Mouse (Mus musculus) neural tube, embryonic 12.5 days (tissue): Measurements from ENCODE around the gene Mmp25. TPM values are rescaled to one million over a fixed set of nuclear protein-coding genes. Genes with fewer than 3 reads are reported as not detected.

Experiments
- ATAC-seq: fragments of 200-750 bp; cut with Nextera tagmentation; 2 replicates; pipeline ENCODE4 v1.8.0; 2017; ENCODE audit warnings: low read depth, mild to moderate bottlenecking, moderate TSS enrichment, moderate library complexity; ENCODE audit not compliant: low FRiP score
- H3K27ac ChIP-seq: fragments of 300-500 bp; sonication (generic); 2 replicates; pipeline ENCODE4 v1.5.1; 2016
- H3K27me3 ChIP-seq: fragments of 300-500 bp; sonication (generic); replicated peaks from 2 replicates; pipeline ENCODE4 v1.6.1; 2016; ENCODE audit warnings: mild to moderate bottlenecking
- H3K36me3 ChIP-seq: fragments of 300-500 bp; sonication (generic); 2 replicates; pipeline ENCODE4 v1.6.1; 2016; ENCODE audit warnings: mild to moderate bottlenecking
- H3K4me1 ChIP-seq: fragments of 300-500 bp; sonication (generic); 2 replicates; pipeline ENCODE4 v1.6.1; 2016
- H3K4me2 ChIP-seq: fragments of 300-500 bp; sonication (generic); replicated peaks from 2 replicates; pipeline ENCODE4 v1.6.1; 2016; ENCODE audit warnings: mild to moderate bottlenecking
- H3K4me3 ChIP-seq: fragments of 300-500 bp; sonication (generic); 2 replicates; pipeline ENCODE4 v1.5.1; 2016
- H3K9ac ChIP-seq: fragments of 300-500 bp; sonication (generic); 2 replicates; pipeline ENCODE4 v1.6.1; 2016; ENCODE audit warnings: mild to moderate bottlenecking
- H3K9me3 ChIP-seq: fragments of 300-500 bp; sonication (generic); 2 replicates; pipeline ENCODE4 v1.6.1; 2016; ENCODE audit warnings: mild to moderate bottlenecking
- WGBS: fragments of 180-500 bp; shearing (Covaris S2); methylation state at CpG from one replicate; pipeline ENCODE4 v1.1.7; 2016; 5-methylcytosine and 5-hydroxymethylcytosine counted together
- polyA plus RNA-seq: library from polyadenylated mRNA; unstranded; fragments of >200 nt; fragmentation: Nextera tagmentation; extraction: Ambion mirVana; gene quantifications from 2 replicates; pipeline ENCODE4 v1.2.1, GENCODE M21; 2016

The Mmp25 gene
- polyA plus RNA-seq, 1 experiment from 2014 or later = 1.6 TPM

- Histone ChIP-seq H3K4me1 (no peaks in the 10 kb centered on the region), H3K9me3 (no peaks in the 10 kb centered on the region), H3K36me3 (no peaks in the 10 kb centered on the region), H3K4me3 (peak overlapping the region; percentile 40), H3K27ac (no peak overlapping the region), H3K4me2 (peak overlapping the region; percentile 69), H3K9ac (peak overlapping the region; percentile 49), H3K27me3 (no peaks in the 10 kb centered on the region)
- 12% methylated on average over 13 of the region's 13 CpGs for WGBS
- ATAC-seq = peak; percentile 71
Observed at GRCm38 (mm10) chr17:23592926-23593300, 52.2 kb downstream of the Mmp25 start.

DNA sequence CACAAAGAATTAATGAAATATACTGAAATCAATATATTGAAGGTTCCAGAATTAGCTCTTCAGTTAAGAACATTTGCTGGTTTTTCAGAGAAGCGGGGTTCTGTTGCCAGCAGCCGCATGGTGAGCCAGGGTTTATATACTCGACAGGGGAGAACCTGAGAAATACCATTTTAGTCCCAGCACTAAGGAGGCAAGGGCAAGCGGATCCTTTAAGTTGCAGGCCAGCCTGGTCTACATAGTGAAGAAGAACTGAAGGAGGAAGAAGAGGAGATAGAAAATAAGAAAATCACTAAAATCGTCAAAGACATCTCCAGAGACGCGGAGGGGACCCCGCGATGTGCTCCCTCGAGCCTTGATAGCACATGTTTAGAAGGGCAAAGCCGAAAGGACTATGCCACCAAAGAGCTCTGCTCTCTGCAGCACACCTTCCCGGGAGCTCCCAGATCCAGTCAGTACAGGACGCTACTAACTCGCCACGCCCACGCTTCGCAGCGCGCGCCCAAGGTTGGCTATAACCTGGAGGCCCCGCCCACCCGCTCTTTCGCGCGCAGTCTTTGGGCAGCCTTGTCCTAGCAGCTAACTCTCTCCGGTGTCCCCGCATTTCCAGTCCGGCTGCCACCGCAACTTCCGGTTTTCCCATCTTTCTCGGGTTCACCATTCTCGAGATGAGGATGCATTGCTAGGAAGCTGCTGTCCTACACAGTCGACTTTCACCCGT is 52.7 kb downstream of the Mmp25 start:
- H3K4me3 ChIP-seq = peak overlapping the region; percentile 40
- ATAC-seq = peak; percentile 99
- H3K27me3 ChIP-seq = no peaks in the 10 kb centered on the region
- H3K36me3 ChIP-seq = no peaks in the 10 kb centered on the region
- WGBS = 8% methylated on average over 34 of the region's 34 CpGs
- peak overlapping the region; percentile 69 for H3K4me2 ChIP-seq
- H3K4me1 ChIP-seq = no peaks in the 10 kb centered on the region
- H3K9ac ChIP-seq = peak overlapping the region; percentile 49
- H3K27ac ChIP-seq = no peak overlapping the region
- H3K9me3 ChIP-seq = no peaks in the 10 kb centered on the region

DNA sequence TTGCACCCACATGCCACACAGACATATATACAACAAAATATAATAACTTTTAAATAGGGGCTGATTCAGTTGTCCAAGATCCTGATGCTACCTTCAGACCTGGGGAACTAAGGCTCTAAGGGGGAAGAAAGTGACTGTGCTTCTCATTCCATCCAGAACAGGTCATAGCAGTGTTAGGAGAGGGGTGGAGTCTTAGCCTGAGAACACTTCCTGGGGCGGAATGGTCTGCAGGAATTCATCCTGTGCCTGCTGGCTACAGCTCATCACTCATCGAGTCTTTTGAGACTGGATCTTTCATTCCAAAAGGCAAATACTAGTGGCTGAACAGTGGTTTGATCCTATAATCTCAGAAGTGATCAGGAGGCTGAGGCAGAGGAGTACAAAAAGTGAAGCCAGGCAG is 57.8 kb downstream of the Mmp25 start:
- Histone ChIP-seq H3K4me3 (no peak overlapping the region), H3K9ac (no peak overlapping the region), H3K4me1 (peaks cover 25% of the 10 kb centered on the region), H3K36me3 (peaks cover 6% of the 10 kb centered on the region; the same call in 1 of the 2 replicates), H3K9me3 (no peaks in the 10 kb centered on the region), H3K4me2 (no peak overlapping the region), H3K27ac (no peak overlapping the region), H3K27me3 (no peaks in the 10 kb centered on the region)
- no peak for ATAC-seq
- 68% methylated on average over 2 of the region's 2 CpGs for WGBS

- Histone ChIP-seq H3K9ac (peak overlapping the region; percentile 73), H3K4me2 (peak overlapping the region; percentile 91), H3K36me3 (peaks cover 10% of the 10 kb centered on the region), H3K9me3 (no peaks in the 10 kb centered on the region), H3K4me1 (peaks cover 25% of the 10 kb centered on the region), H3K4me3 (peak overlapping the region; percentile 67), H3K27me3 (no peaks in the 10 kb centered on the region), H3K27ac (0 out of 2 replicates have a peak overlapping the region, but pooled peaks have one; percentile 8)
- WGBS = under 1% methylated on average over 22 of the region's 22 CpGs
- ATAC-seq = peak; percentile 85
Observed at GRCm38 (mm10) chr17:23585721-23586491, 59.2 kb downstream of the Mmp25 start.

GRCm38 (mm10) chr17:23584786-23585185 is 60.3 kb downstream of the Mmp25 start:
- Histone ChIP-seq H3K9me3 (no peaks in the 10 kb centered on the region), H3K36me3 (peaks cover 22% of the 10 kb centered on the region), H3K4me1 (peaks cover 25% of the 10 kb centered on the region), H3K27me3 (no peaks in the 10 kb centered on the region), H3K4me3 (peak overlapping the region; percentile 67), H3K27ac (no peak overlapping the region), H3K4me2 (peak overlapping the region; percentile 91), H3K9ac (no peak overlapping the region)
- 87% methylated on average over 8 of the region's 8 CpGs for WGBS
- no peak for ATAC-seq

Other genes with a start within 250 kb of the Mmp25 start
- gene Vmn2r117, start 165.6 kb downstream of the Mmp25 start, polyA plus RNA-seq = not detected in 2 replicates
- 21.3 and 22.6 TPM in 2 replicates for gene Zfp213, start 81.0 kb downstream of the Mmp25 start, polyA plus RNA-seq
- gene Zfp13, start 45.8 kb downstream of the Mmp25 start, polyA plus RNA-seq = 23.8 and 26.6 TPM in 2 replicates
- gene Zscan10, start 44.4 kb downstream of the Mmp25 start, polyA plus RNA-seq = 0.32 TPM in 1 of 2 replicates, not detected in the other
- 0.42 and 0.80 TPM in 2 replicates for gene Bicdl2, start 15.2 kb upstream of the Mmp25 start, polyA plus RNA-seq
- gene Hcfc1r1, start 28.3 kb upstream of the Mmp25 start, polyA plus RNA-seq = 69.2 and 74.4 TPM in 2 replicates
- 54.0 and 57.6 TPM in 2 replicates for gene Thoc6, start 28.6 kb upstream of the Mmp25 start, polyA plus RNA-seq
- 3.1 and 3.9 TPM in 2 replicates for gene Tnfrsf12a, start 32.2 kb upstream of the Mmp25 start, polyA plus RNA-seq
- 2.7 and 3.6 TPM in 2 replicates for gene Cldn6, start 34.0 kb upstream of the Mmp25 start, polyA plus RNA-seq
- 0.74 and 1.9 TPM in 2 replicates for gene Cldn9, start 38.7 kb upstream of the Mmp25 start, polyA plus RNA-seq
- gene 1520401A03Rik, start 77.5 kb upstream of the Mmp25 start, polyA plus RNA-seq = 0.79 and 1.1 TPM in 2 replicates
- 32.7 and 34.1 TPM in 2 replicates for gene Pkmyt1, start 81.1 kb upstream of the Mmp25 start, polyA plus RNA-seq
- 41.7 and 41.8 TPM in 2 replicates for gene Paqr4, start 95.6 kb upstream of the Mmp25 start, polyA plus RNA-seq
- gene Kremen2, start 100.6 kb upstream of the Mmp25 start, polyA plus RNA-seq = 5.8 and 6.1 TPM in 2 replicates
- gene Flywch1, start 126.3 kb upstream of the Mmp25 start, polyA plus RNA-seq = 234 and 241 TPM in 2 replicates
- 47.0 and 47.5 TPM in 2 replicates for gene Flywch2, start 140.8 kb upstream of the Mmp25 start, polyA plus RNA-seq
- gene Srrm2, start 145.3 kb upstream of the Mmp25 start, polyA plus RNA-seq = 617 and 693 TPM in 2 replicates
- gene Elob, start 183.9 kb upstream of the Mmp25 start, polyA plus RNA-seq = 1,078 and 1,213 TPM in 2 replicates
- not detected in 2 replicates for gene Prss33, start 190.8 kb upstream of the Mmp25 start, polyA plus RNA-seq
- not detected in 2 replicates for gene Prss32, start 198.6 kb upstream of the Mmp25 start, polyA plus RNA-seq
- gene Prss41, start 198.9 kb upstream of the Mmp25 start, polyA plus RNA-seq = 1.2 and 1.7 TPM in 2 replicates
- gene Prss21, start 222.8 kb upstream of the Mmp25 start, polyA plus RNA-seq = not detected in 2 replicates
- not detected in 2 replicates for gene Dcpp1, start 235.6 kb upstream of the Mmp25 start, polyA plus RNA-seq
- not detected in 2 replicates for gene Dcpp2, start 235.6 kb upstream of the Mmp25 start, polyA plus RNA-seq